ENCODE assay signal across 8 mouse cellular contexts in genomic region chr9:74974758-74975157, GRCm38 (mm10). TPM values are rescaled to one million over a fixed set of nuclear protein-coding genes. Genes with fewer than 3 reads are reported as not detected.
DNase-seq lines count a peak whose midpoint lies in the region; ATAC-seq and TF ChIP-seq lines count a peak whose summit lies in the region.

No protein-coding gene starts in this region.

- peak overlapping the region; percentile 89 for H3K27ac ChIP-seq in testis, adult 2 months (ENCODE audit: control insufficient read depth, insufficient read depth, low read depth, low read length)
- H3K27ac ChIP-seq in embryonic facial prominence, embryonic 10.5 days (replicated peaks): peak overlapping the region; percentile 26
- H3K27ac ChIP-seq in heart, embryonic 16.5 days (ENCODE audit: low read length): peak overlapping the region; percentile 87
- H3K27ac ChIP-seq in limb, embryonic 15.5 days: no peak overlapping the region
- peak overlapping the region; percentile 62; the same call in 1 of the 2 replicates for H3K27ac ChIP-seq in neural tube, embryonic 12.5 days

- ATAC-seq in heart, embryonic 16.5 days (replicated peaks; ENCODE audit: extremely low read depth, insufficient read depth, low FRiP score): peak; percentile 21; the same call in 1 of the 2 replicates
- no peak for ATAC-seq in limb, embryonic 15.5 days (ENCODE audit: insufficient number of reproducible peaks, low FRiP score, low TSS enrichment, low read depth)
- ATAC-seq in neural tube, embryonic 12.5 days (ENCODE audit: low FRiP score, low read depth): no peak

- H3K4me1 ChIP-seq in testis, adult 2 months (ENCODE audit: control insufficient read depth, insufficient read depth, low read length): peaks cover 16% of the 10 kb centered on the region
- H3K4me1 ChIP-seq in embryonic facial prominence, embryonic 10.5 days: peaks cover 24% of the 10 kb centered on the region
- H3K4me1 ChIP-seq in heart, embryonic 16.5 days (ENCODE audit: control insufficient read depth, insufficient read depth, low read length): peaks cover 35% of the 10 kb centered on the region
- H3K4me1 ChIP-seq in limb, embryonic 15.5 days: peaks cover 14% of the 10 kb centered on the region
- H3K4me1 ChIP-seq in neural tube, embryonic 12.5 days: peaks cover 20% of the 10 kb centered on the region

- no peaks in the 10 kb centered on the region for H3K36me3 ChIP-seq in testis, adult 2 months (ENCODE audit: control insufficient read depth, insufficient read depth, low read length)
- no peaks in the 10 kb centered on the region for H3K36me3 ChIP-seq in embryonic facial prominence, embryonic 10.5 days (replicated peaks)
- no peaks in the 10 kb centered on the region for H3K36me3 ChIP-seq in heart, embryonic 16.5 days (ENCODE audit: control insufficient read depth, insufficient read depth)
- no peaks in the 10 kb centered on the region for H3K36me3 ChIP-seq in limb, embryonic 15.5 days
- no peaks in the 10 kb centered on the region for H3K36me3 ChIP-seq in neural tube, embryonic 12.5 days

- 3% methylated on average over 11 of the region's 11 CpGs for WGBS in embryonic facial prominence, embryonic 10.5 days
- WGBS in heart, embryonic 16.5 days: 3% methylated on average over 11 of the region's 11 CpGs
- 13% methylated on average over 11 of the region's 11 CpGs for WGBS in limb, embryonic 15.5 days
- 4% methylated on average over 11 of the region's 11 CpGs for WGBS in neural tube, embryonic 12.5 days

- no peak for TF ChIP-seq CTCF in testis, adult 2 months (IDR thresholded peaks at IDR 0.05; ENCODE audit: control insufficient read depth, insufficient read depth, insufficient replicate concordance, low read depth, low read length)

- no peak for TF ChIP-seq POLR2A in testis, adult 2 months (IDR thresholded peaks at IDR 0.05; ENCODE audit: control insufficient read depth, low read depth, low read length)

- no peak for DNase-seq in testis, postnatal 14 days (ENCODE audit: low spot score)
- DNase-seq in embryonic facial prominence, embryonic 10.5 days (ENCODE audit: low spot score): peak; percentile 48
- no peak for DNase-seq in spleen, adult 18-20 months
- DNase-seq in natural killer cell, adult 2 months (ENCODE audit: low spot score in 2 of 2): no peak

- no peak overlapping the region for H3K4me3 ChIP-seq in testis, adult 2 months (ENCODE audit: control insufficient read depth, low read depth, low read length)
- peak overlapping the region; percentile 32; the same call in 1 of the 2 replicates for H3K4me3 ChIP-seq in embryonic facial prominence, embryonic 10.5 days
- H3K4me3 ChIP-seq in heart, embryonic 16.5 days (ENCODE audit: low read length): 0 out of 2 replicates have a peak overlapping the region, but pooled peaks have one; percentile 7
- H3K4me3 ChIP-seq in limb, embryonic 15.5 days: no peak overlapping the region
- H3K4me3 ChIP-seq in neural tube, embryonic 12.5 days: 0 out of 2 replicates have a peak overlapping the region, but pooled peaks have one; percentile 1

- no peaks in the 10 kb centered on the region for H3K27me3 ChIP-seq in testis, adult 2 months (ENCODE audit: control insufficient read depth, insufficient read depth, low read length)
- H3K27me3 ChIP-seq in embryonic facial prominence, embryonic 10.5 days (replicated peaks; ENCODE audit: low read depth, poor library complexity, severe bottlenecking): peaks cover 7% of the 10 kb centered on the region; the same call in 1 of the 2 replicates
- H3K27me3 ChIP-seq in heart, embryonic 16.5 days (ENCODE audit: control insufficient read depth, insufficient read depth, low read length): no peaks in the 10 kb centered on the region
- H3K27me3 ChIP-seq in limb, embryonic 15.5 days: no peaks in the 10 kb centered on the region
- no peaks in the 10 kb centered on the region for H3K27me3 ChIP-seq in neural tube, embryonic 12.5 days (replicated peaks)

- H3K4me2 ChIP-seq in heart, embryonic 16.5 days (ENCODE audit: low read depth, low read length): peak overlapping the region; percentile 57
- peak overlapping the region; percentile 15; the same call in 1 of the 2 replicates for H3K4me2 ChIP-seq in limb, embryonic 15.5 days
- H3K4me2 ChIP-seq in neural tube, embryonic 12.5 days (replicated peaks): peak overlapping the region; percentile 48

- H3K9me3 ChIP-seq in embryonic facial prominence, embryonic 10.5 days: no peaks in the 10 kb centered on the region
- H3K9me3 ChIP-seq in heart, embryonic 16.5 days (replicated peaks; ENCODE audit: control insufficient read depth, low read length): no peaks in the 10 kb centered on the region
- no peaks in the 10 kb centered on the region for H3K9me3 ChIP-seq in limb, embryonic 15.5 days
- H3K9me3 ChIP-seq in neural tube, embryonic 12.5 days: no peaks in the 10 kb centered on the region

- peak overlapping the region; percentile 67 for H3K9ac ChIP-seq in heart, embryonic 16.5 days (ENCODE audit: low read length)
- H3K9ac ChIP-seq in limb, embryonic 15.5 days: no peak overlapping the region
- H3K9ac ChIP-seq in neural tube, embryonic 12.5 days: peak overlapping the region; percentile 40; the same call in 1 of the 2 replicates

RNA-seq across cellular contexts. Expression of gene Fam214a, which starts 22.1 kb away (rescaled TPM):
- polyA plus RNA-seq in testis, adult 2 months (2012; rRNA removed): 12.1 and 13.8 TPM in 2 replicates
- polyA plus RNA-seq in embryonic facial prominence, embryonic 10.5 days (2016; fragmentation: Nextera tagmentation; extraction: Ambion mirVana): 6.6 and 8.6 TPM in 2 replicates
- polyA plus RNA-seq in heart, embryonic 16.5 days (2015; fragmentation: Nextera tagmentation; extraction: Ambion mirVana): 11.3 and 11.4 TPM in 2 replicates
- polyA plus RNA-seq in limb, embryonic 15.5 days (2015; fragmentation: Nextera tagmentation; extraction: Ambion mirVana): 11.1 and 11.3 TPM in 2 replicates
- polyA plus RNA-seq in neural tube, embryonic 12.5 days (2016; fragmentation: Nextera tagmentation; extraction: Ambion mirVana): 24.9 and 29.1 TPM in 2 replicates

Comparison
In these comparisons a context has a peak if more than half of its experiments do, and no peak if none do; other contexts are left out.
1. H3K4me3 ChIP-seq: peak in embryonic facial prominence, embryonic 10.5 days (single experiment), heart, embryonic 16.5 days (single experiment) and neural tube, embryonic 12.5 days (single experiment); none in testis, adult 2 months (single experiment) and limb, embryonic 15.5 days (single experiment).
2. Peak in every context shown above with its lines, with median percentiles within 50 percentile points of each other: H3K4me2 ChIP-seq.